Mouse (Mus musculus) stomach, postnatal 0 days (tissue): ENCODE data around the gene Ano10.

Experiments used
- CTCF ChIP-seq: IDR thresholded peaks from 2 replicates; pipeline ENCODE4 v1.5.1; 2016; ENCODE audit warnings: antibody characterized with exemption, low read depth, mild to moderate bottlenecking, moderate library complexity
- EP300 ChIP-seq: optimal IDR thresholded peaks from 2 replicates; pipeline ENCODE3; 2016; ENCODE audit warnings: antibody characterized with exemption

GRCm38 (mm10) chr9:122254386-122254785 is 39.8 kb downstream of the Ano10 start:
- TF ChIP-seq CTCF (no peak), EP300 (no peak)
